ENCODE assay signal across 6 mouse cellular contexts in the genomic region with DNA sequence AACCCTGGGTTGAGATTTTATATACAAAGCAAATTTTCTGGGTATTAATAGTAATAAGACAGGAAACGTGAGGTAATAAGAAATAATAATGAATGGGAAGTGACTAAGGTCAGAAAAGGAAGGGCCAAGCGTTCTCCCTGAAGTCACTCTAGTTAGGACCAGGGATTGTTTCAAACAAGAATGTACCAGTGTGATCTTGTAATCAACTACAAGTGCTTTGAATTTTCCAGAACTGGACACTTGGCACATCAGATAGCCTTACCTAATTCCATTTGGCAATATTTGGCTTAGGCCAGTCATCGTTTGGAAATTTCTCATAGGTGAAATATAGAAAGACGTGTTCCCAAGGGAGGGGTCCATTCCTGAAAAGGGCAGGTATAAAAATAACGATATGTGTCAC.
"Had no signal": no experiment of that assay in that cellular context is flagged by ENCODE, and none has a peak within 500 bp of the region (broad histone marks: within the 10 kb centered on the region; RNA-seq: fewer than 3 reads in every experiment).

No protein-coding gene starts in this region.

- H3K9ac ChIP-seq: intestine, embryonic 15.5 days; limb, embryonic 15.5 days; midbrain, embryonic 15.5 days; neural tube, embryonic 13.5 days; stomach, embryonic 15.5 days had no signal

- H3K9me3 ChIP-seq: intestine, embryonic 15.5 days; limb, embryonic 15.5 days; midbrain, embryonic 15.5 days; neural tube, embryonic 13.5 days; stomach, embryonic 15.5 days had no signal

- H3K4me3 ChIP-seq: intestine, embryonic 15.5 days had no signal

- H3K4me1 ChIP-seq: intestine, embryonic 15.5 days had no signal

- H3K27me3 ChIP-seq: intestine, embryonic 15.5 days; limb, embryonic 15.5 days; midbrain, embryonic 15.5 days; neural tube, embryonic 13.5 days; stomach, embryonic 15.5 days had no signal

- H3K27ac ChIP-seq: intestine, embryonic 15.5 days; kidney, postnatal 0 days; limb, embryonic 15.5 days; midbrain, embryonic 15.5 days; neural tube, embryonic 13.5 days; stomach, embryonic 15.5 days had no signal

- H3K36me3 ChIP-seq: intestine, embryonic 15.5 days; limb, embryonic 15.5 days; midbrain, embryonic 15.5 days; neural tube, embryonic 13.5 days; stomach, embryonic 15.5 days had no signal
